Mouse (Mus musculus) embryonic fibroblast, embryonic 13.5 days (primary cell): ENCODE measurements around the gene Ift57.

Experiments used
- CTCF ChIP-seq: IDR thresholded peaks from 2 replicates; pipeline ENCODE4 v1.5.1; 2011; ENCODE audit warnings: mild to moderate bottlenecking, control low read depth, low read length, moderate library complexity, borderline replicate concordance; ENCODE audit not compliant: insufficient read depth
- POLR2A ChIP-seq: IDR thresholded peaks from 2 replicates; pipeline ENCODE4 v1.6.1; 2011; ENCODE audit warnings: low read depth, mild to moderate bottlenecking, control low read depth, low read length, moderate library complexity

DNA sequence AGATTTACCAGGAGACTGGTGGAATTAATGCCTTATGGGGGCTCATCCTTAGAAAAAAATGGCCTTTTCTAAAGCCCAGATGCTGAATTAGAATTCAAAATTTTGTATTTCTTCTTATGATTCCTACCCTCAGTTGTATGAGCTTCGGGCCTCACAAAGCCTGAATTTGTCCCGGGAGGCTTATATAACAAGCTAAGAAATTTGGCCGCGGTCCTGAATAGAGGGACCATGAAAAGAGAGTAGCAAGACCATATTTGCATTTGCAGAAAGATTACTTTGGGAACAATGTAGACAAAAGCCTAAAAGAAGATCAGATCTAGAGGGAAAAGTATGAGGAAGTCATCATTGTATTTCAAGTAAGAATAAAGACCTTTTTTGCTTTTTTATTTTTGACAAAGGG, 14.1 kb upstream of the Ift57 start:
- TF ChIP-seq POLR2A (no peak), CTCF (no peak)
